Mouse (Mus musculus) layer of hippocampus, adult 9-10 months (tissue): Measurements from ENCODE around the gene Donson.

ENCODE experiments used
- DNase-seq: peaks from one replicate; pipeline ENCODE4 v3.0.0; 2022; ENCODE audit warnings: low spot score

Gene Donson

GRCm38 (mm10) chr16:91640171-91640570 is 48.4 kb downstream of the Donson start:
- DNase-seq: no peak

DNA sequence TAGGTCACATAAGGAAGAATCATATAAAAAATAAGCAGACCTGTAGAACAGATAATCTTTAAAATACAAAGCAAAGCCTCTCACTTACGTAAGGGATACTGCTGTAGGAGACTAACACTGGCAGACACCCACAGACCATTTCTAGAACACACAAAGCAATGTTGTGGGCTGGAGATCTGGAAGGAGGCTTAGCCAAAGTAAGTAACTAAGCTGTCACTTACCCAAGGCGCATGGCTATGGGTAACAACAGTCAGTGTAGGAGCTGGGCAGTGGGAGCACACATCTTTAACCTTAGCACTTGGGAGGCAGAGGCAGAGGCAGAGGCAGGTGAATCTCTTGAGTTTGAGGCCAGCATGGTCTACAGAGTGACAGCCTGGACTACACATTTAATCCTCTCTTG is 48.9 kb downstream of the Donson start:
- DNase-seq: no peak

- no peak for DNase-seq
These were observed 49.4 kb downstream of the Donson start for GRCm38 (mm10) chr16:91639161-91639560.

DNA sequence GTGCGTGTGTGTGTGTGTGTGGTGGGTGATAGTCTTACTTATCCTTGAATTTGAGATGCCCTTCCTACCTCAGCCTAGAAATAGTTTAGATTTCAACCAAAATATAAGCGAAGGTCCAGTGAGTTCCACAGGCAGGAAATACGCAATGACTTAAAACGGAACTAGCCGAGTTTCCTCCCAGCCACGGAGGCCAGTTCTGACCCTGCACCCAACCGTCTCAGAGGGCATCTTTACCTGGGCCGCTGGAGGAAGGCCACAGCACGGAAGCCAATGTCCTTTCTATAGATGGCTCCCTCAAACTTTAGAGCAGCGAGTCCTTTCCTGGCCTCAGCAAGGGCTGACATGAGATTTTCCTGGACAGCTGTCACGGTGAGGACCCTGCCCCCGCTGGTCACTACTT is 54.9 kb downstream of the Donson start:
- DNase-seq: no peak

GRCm38 (mm10) chr16:91632940-91633339 is 55.6 kb downstream of the Donson start:
- DNase-seq: no peak

- DNase-seq: no peak
These were observed 56.1 kb downstream of the Donson start for GRCm38 (mm10) chr16:91632439-91632838.

DNA sequence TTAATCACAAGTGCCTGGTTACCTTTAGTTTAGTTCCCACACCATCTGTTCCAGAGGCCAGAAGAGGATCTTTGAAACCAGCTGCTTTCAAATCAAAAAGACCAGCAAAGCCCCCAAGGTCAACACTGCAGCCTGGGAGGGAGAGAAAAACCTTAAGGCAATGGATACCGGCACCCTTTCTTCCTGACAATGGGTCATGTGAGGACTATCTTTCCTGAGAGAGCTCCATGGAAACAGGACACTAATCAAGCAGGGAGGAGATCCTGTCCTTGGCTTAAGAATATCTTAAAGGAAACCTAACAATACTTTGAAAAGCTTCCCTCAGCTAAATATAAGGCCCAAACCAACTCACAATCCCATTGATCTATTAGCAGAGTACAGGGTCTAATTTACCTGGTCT is 58.0 kb downstream of the Donson start:
- DNase-seq: no peak

GRCm38 (mm10) chr16:91629749-91630148 is 58.8 kb downstream of the Donson start:
- no peak for DNase-seq

GRCm38 (mm10) chr16:91628673-91629072 is 59.9 kb downstream of the Donson start:
- DNase-seq: no peak

- DNase-seq: no peak
These were observed 60.7 kb downstream of the Donson start for GRCm38 (mm10) chr16:91627831-91628230.
